Mouse (Mus musculus) liver, postnatal 0 days (tissue): Measurements from ENCODE around the gene Nova2.

Experiments
- CTCF ChIP-seq: sonication (generic); IDR thresholded peaks from 2 replicates; pipeline ENCODE4 v1.5.1; 2016; ENCODE audit warnings: antibody characterized with exemption, low read depth
- EP300 ChIP-seq: IDR thresholded peaks from 2 replicates; pipeline ENCODE4 v1.6.1; 2016; ENCODE audit warnings: antibody characterized with exemption, low read depth, mild to moderate bottlenecking

DNA sequence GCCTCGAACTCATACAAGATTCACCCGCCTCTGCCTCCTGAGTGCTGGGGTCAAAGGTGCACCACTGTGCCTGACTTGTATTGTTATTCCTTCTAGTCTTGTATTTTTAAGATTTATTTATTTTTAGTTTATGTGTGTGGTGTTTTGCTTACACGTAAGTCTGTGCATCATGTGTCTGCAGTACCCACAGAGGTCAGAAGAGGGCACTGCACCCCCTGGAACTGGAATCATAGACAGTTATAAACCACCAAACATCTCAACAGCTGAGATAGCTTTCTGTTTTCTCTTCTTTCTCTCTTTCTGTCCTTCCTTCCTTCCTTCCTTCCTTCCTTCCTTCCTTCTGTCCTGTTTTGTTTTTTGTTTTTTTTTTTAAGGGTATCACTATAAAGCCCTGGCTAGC is 45.3 kb downstream of the Nova2 start:
- TF ChIP-seq CTCF (peak; percentile 42; the same call in 1 of the 2 replicates), EP300 (no peak)
